Mouse (Mus musculus) small intestine, adult 2 months (tissue): ENCODE measurements around the gene Top3b.
"Not testable (repeated sequence)": the region's sequence is repeated elsewhere in the genome, so short reads cannot be mapped to it uniquely, and the experiment has no call there.

Experiments
- CTCF ChIP-seq: fragments of 200-500 bp; IDR thresholded peaks from 2 replicates; pipeline ENCODE4 v1.5.1; 2012; ENCODE audit warnings: low read depth, mild to moderate bottlenecking, control low read depth, inconsistent platforms, low read length, moderate library complexity, mixed read lengths; ENCODE audit not compliant: insufficient replicate concordance, insufficient read length; ENCODE audit errors: extremely low read depth
- POLR2A ChIP-seq: fragments of 200-500 bp; IDR thresholded peaks from 2 replicates; pipeline ENCODE4 v1.6.1; 2012; ENCODE audit warnings: low read depth, mild to moderate bottlenecking, control low read depth, inconsistent platforms, low read length, moderate library complexity

GRCm38 (mm10) chr16:16928908-16929307 lies 58.4 kb downstream of the Top3b start:
- TF ChIP-seq CTCF, POLR2A: not testable (repeated sequence)
